Mouse (Mus musculus) left cerebral cortex, postnatal 25 days (tissue): ENCODE measurements around the gene Magi2. TPM values are rescaled to one million over a fixed set of nuclear protein-coding genes. Genes with fewer than 3 reads are reported as not detected.

ENCODE experiments used
- DNase-seq, 2 experiments: peaks; one replicate each; pipeline ENCODE4 v3.0.0; 2022; ENCODE audit warnings: low spot score in 2 of 2, mixed read lengths in 1 of 2
- intact Hi-C: fragments of 180-260 bp; cut with DNase I; formaldehyde crosslinking; loops from one replicate; pipeline ENCODE4 v1.15.1; 2025
- total RNA-seq, 2 experiments: library from RNA; stranded (reverse); gene quantifications; 2 replicates each; pipeline ENCODE4 v1.2.3; 2021

The Magi2 gene
- total RNA-seq, 2 experiments from 2014 or later, result 118 to 120 TPM

DNA sequence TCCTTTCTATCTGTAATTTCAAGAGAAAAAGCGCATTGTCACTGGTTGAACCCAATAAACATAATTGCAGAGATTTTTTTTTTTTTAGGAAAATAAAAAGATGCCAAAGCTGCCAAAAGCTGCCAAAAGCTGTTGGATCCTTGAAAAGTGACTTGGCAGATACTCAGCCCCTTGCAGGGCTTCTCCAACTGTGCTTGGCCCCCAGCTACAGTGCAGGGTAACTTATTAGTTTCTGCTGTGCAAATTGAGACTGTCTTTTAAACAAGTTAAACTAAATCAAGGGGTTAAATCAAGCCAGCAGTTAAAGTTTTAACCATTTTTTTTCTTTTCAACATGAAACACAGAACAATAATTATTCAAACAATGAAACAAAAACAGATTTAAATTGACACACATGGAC, 407.1 kb downstream of the Magi2 start:
- DNase-seq, result no peak
- intact Hi-C loops, result no loop called here

DNA sequence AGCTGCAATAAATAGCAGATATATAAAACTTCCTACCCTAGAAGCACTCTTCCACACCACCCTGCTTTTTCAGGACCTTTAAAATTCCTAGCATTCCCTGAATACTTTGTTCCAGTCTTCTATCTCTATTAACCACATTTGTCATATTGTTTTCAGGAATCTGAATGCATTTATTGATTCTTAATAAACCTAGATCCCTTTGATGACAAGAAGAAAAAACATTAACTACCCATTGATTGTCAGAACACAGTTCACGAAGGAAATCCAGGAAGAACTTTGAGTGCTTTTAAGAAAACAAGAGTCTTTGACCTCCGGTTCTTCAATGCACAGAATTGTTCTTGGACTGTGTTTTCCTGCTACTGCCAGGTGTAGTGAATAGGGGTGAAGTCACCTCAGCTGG, 411.0 kb downstream of the Magi2 start:
- no peak for DNase-seq
- intact Hi-C loops, result no loop called here

DNA sequence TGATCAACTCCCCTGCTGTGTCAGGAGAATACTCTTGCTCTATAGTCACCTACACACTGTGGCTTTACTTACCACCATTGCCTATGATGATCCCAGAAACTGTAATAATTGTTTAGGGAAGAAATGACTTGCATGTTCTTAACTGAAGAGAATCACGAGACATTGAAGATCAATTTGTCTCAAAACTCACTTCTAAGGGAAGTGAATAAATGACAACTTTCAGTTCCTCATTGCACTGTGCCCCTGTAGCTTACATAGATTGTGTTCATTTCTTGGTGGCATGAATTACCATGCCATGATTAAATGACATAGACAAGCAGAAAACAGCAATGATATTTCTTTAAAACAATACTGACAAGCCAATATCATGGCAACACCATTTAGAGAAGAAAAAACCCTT, 429.1 kb downstream of the Magi2 start:
- intact Hi-C loops, result no loop called here

DNA sequence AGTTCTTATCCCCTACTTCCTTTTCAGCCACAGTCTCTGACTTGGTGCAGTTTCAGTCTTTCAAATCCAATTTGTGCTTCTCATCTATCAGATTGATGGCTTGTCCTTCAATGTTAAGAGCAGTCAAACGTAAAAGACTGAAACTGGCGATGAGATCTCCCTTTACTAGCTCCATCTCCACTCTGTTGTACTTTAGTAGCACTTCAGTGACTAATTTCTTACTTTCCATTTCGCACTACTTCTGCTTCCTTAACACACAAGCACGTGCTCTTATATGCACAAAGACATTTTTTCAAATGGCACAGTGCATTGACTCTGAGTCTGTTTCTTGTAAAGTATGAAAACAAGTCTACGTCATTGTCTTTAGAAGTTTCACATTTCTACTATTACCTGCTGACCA, 439.6 kb downstream of the Magi2 start:
- intact Hi-C loops, result no loop called here
- no peak for DNase-seq

More for the DNA sequence above, 429.1 kb downstream of the Magi2 start:
- DNase-seq, result no peak

DNA sequence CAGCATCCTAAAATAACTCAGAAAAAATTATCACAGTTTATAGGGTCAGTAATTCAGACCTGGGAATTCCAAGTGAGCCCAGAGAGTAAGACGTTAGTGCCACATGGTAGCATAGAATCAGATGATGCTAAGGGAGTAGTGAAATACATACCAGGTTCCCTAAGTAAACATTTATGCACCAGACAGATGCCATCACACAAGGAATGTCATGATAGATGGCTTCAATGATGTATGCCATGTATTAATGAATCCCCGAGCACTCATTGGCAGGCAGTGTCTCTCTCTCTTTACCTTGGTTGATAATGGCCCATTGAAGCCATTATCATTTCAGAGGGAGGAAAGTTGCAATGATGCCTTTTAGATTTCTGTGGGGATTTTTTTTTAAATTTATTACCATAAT, 490.5 kb downstream of the Magi2 start:
- intact Hi-C loops, result no loop called here
- no peak for DNase-seq

DNA sequence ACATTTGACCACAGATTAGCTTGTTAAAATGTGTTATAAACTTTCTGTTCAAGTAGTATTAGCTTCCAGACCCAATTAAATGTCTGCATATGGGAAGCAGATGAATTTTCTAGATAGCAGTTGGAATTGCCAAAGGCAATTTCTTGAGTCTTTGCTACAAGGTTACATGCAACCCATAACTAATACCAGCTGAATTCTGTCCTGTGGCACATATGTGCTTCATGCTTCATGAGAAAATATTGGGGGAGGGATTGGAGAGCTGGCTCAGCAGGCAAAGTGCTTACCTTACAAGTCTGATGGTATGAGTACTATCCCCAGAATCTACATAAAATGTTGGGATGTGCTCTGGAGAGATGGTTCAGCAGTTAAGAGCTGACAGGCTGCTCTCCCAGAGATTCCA, 499.4 kb downstream of the Magi2 start:
- no peak for DNase-seq
- intact Hi-C loops, result no loop called here

DNA sequence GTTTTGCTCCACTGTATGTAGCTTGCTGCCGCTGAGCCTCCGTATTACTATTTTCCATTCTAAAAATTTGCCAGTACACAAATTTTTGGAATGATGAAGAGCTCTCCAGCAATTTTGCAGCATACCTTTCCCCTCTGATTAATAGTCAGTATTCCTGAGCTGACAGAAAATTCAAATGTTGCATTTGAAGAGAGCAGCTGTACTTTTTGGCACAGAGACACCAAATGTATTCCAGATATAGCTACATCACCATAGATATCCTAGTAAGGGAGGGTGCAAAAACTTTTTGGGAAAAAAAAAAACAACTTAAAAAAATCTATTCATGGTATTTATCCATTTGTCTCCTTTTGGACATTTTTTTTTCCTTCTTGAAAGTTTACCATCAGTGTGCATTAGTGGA, 518.5 kb downstream of the Magi2 start:
- intact Hi-C loops, result loop anchor here (1.0 to 2.0 kb wide), 2 partner anchors 159 to 193 kb away; no protein-coding TSS in a partner anchor
- DNase-seq, result peak; percentile 23 to 48

DNA sequence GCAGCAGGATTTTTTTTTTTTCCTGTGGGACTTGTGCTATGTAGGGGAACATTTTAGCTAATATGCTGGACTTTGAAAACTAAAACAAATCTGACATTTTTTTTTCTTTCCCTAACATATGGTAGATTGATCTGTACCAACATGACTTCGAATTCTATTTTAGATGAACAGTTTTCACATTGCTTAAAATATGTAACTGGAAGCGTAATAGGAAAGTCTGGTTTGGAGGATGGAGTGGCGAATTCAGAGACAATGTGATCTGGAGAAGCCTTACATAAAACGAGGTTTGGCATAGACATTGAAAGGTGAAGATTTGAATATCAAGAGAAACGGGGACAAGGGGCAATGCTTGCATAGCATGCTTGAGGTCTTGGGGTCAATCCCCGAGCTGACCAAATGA, 519.1 kb downstream of the Magi2 start:
- DNase-seq, result peak; percentile 8 to 74
- intact Hi-C loops, result loop anchor here (1.0 to 2.0 kb wide), 2 partner anchors 158 to 193 kb away; no protein-coding TSS in a partner anchor

DNA sequence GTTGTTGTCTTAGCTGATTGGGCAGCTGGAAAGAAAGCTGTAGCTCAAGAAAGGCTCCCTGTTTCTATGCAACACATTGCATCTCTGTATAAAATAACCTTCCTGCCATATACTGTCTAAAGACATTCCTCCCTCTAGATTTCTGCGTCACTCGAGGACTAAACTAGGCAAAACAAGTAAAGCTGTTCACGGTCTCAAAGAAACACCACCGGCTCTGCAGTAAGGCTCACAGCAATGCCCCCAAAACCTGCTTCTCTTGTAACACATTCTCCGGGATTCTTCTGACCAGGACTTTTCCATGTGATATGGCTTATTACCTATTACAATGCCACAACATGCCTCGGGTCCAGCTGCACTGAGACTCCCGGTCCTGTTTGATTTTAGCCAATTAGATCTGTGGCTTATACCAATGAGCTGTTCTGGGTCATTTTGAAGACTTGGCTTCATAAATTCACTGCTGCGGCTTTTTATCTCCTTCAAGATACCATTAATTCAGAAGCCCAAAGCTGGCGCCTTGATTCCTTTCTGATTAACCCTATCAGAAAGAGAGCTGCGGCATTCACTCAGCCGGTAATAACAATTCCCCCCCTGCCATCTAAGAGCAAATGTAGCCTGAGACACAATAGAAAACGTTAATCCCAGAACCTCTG, 520.2 kb downstream of the Magi2 start:
- intact Hi-C loops, result no loop called here
- DNase-seq, result peak; percentile 30 to 77

DNA sequence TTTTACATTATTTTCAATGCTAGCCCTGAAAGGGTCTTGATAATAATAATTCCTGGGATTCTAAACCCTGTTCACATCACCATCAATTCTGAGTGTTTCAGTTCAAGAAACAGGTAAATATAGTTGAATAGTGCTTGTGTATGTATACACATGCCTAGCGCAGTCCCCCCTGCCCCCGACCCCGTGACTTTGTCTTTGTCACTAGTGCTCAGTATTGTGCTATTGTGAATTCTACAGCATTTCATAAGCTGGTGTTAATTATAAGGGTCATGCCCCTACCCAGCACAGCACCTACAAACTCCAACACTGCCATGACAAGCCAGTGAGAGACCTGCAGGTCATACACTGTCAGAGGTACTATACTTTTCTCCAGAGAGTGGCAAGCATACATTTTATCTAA, 520.8 kb downstream of the Magi2 start:
- DNase-seq, result no peak
- intact Hi-C loops, result no loop called here

DNA sequence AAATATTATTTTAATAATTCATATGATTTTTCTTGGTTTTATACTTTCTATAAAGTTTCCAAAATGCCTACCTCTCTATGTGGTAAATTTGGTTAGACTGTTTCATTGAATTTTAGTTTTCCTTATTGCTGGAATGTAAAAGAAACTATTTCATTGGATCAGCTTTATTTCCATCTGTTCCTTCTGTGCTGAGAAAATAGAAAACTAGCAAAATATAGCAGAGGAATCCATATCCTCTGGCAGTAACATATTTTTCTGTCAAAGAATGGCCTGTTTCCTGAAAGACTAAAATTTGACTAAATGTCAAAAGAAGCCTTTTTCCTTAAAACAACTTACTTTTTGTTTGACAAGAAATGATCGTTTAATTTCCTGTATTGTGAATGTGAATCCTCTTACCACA, 552.4 kb downstream of the Magi2 start:
- intact Hi-C loops, result no loop called here

DNA sequence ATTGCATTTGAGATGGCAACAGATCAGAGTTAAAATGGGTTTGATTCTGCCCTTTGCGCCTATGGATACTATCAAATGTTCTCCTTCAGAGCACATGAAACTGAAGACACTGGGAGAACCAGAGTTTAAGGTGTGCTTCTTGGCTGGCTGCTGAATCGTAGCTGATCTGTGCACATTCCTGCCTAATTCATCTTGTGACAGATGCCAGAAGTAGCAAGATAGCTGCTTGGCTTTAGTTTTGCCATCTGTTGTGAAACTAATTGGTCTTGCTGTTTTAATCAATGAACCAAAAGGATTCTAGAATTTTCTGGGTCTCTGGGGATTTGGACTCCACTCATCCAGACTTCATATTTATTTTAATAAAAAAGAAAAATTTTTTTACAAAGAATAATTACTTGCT, 553.2 kb downstream of the Magi2 start:
- intact Hi-C loops, result no loop called here
- DNase-seq, result peak; percentile 15 to 19

More for the DNA sequence above, 552.4 kb downstream of the Magi2 start:
- peak in 1 of 2 experiments; percentile 12 for DNase-seq

DNA sequence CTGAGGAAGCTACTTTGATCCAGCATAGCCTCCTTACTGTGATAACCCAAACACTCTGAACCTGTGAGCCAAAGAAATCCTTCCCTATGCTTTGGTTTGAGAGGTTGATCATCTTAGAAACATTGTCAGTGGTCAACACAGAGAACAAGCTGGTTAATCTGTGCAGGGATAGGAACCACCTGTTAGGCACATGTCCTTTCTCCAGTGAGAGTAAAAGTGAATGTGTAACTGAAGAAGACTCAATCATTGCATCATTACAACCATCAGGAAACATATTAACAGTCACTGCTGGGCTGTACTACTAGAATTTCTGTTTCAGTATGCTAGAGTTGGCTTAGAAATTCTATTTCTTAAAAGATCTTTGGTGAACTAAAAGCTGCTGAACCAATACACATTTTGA, 558.5 kb downstream of the Magi2 start:
- no peak for DNase-seq
- intact Hi-C loops, result no loop called here

DNA sequence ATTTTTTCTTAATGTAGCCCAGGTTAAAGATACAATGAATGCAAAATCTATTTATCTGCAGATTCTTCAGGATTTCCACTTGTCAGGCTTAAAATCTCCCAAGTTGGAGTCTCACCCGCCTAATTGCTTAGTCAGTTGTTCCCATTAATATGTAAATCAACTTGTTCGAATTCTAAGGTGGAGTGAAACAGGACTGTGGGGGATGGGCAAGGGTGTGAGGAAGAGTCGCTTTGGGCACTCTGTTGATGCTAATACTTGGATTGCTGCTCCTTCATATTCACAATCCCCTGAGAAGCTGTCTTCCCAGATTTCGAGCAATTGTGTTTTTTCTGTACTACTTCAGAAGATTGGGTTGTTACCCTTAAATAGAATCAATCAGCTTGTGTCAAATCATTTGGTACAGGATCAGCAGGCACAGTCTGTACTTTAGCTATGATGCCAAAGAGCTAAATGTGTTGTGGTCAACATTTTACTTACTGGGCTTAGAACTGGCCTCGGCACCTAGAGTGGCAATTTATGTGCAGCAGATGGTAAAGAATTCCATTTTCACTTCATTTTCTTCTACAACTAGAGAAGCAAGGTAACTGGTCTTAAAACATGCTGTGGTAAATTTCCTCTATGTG, 560.8 kb downstream of the Magi2 start:
- intact Hi-C loops, result no loop called here

DNA sequence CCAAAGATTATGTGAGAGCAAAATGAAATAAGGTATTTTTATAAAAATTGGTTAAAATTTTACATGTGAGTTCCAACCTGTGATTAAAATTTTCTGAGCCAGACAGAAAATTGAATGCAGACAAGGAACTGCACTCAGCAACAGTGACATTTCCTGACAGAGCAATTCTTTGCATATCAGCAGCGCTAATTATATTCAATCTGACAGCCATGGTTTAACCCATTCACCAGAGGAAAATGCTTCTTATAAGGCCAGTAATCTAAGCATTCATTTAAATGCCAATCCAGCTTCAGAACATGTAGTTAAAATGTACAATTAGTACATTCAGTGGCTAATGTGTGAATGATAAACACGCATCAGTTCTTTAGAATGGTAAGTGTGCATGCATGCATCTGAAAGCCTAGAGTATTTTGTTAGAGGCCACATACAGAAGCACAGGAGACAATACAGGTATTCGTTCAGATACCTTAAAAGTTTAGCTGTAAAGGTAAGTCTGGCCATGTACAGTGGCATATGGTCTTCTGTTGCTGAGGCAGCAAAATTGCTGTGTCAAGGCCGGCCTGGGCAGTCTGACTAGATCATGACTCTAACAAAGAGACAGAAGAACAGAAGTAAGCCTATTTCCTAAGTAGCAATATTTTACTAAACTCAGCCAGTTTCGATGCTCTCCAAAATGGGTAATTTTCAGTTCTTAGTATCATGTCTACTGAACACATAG, 576.4 kb downstream of the Magi2 start:
- no peak for DNase-seq
- intact Hi-C loops, result no loop called here

More for the DNA sequence above, 560.8 kb downstream of the Magi2 start:
- DNase-seq, result peak in 1 of 2 experiments; percentile 7

DNA sequence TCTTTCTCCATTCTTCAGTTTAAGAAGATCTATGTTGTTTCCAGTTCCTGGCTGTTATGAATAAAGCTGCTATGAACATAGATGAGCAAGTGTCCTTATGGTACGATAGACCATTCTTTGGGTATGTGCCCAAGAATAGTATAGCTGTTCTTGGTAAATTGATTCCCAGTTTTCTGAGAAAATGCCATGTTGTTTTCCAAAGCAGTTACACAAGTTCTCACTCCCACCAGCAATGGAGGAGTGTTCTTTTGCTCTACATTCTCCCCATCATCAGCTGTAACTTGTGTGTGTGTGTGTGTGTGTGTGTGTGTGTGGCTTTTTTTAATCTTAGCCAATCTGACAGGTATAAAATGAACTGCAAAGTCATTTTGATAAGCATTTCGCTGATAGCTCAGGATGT, 595.7 kb downstream of the Magi2 start:
- intact Hi-C loops, result no loop called here
- DNase-seq, result peak in 1 of 2 experiments; percentile 11

DNA sequence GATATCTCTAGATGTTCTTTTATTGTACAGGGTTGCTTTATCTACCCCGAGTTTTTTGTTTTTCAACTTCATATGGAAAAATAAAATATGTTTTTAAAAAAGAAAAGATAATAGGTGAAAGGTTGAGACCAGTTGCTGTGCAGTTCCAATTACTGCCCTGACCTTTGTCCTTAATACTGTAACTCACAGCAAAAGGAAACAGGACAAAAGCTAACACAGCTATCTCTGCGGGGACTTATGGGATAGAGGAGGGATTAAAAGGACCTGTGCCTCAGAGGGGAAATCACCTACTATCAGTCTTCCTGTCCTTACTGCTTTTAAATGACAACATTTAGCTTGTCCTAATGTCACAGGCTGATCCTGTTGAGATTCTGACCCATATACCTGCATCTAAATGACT, 599.1 kb downstream of the Magi2 start:
- DNase-seq, result no peak
- intact Hi-C loops, result no loop called here

DNA sequence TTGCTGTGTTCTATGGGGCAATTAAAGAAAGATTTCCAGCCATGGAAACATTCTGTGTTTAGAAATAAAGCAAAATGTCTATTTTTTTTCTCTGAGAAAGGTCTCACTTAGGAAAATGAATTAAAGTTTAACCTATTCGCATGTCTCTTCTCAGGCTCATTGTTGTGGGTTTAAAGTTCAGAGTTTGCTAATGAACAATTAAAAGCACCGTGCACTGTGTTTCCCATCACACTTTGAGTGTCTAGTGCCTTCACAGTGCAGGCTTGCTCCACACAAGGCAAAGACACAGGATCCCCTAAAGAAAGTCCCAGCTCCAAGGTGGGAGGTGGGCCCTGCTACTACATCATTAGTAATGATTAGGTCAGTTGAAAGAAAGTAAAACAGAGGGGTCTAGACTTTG, 602.5 kb downstream of the Magi2 start:
- no peak for DNase-seq
- intact Hi-C loops, result no loop called here

DNA sequence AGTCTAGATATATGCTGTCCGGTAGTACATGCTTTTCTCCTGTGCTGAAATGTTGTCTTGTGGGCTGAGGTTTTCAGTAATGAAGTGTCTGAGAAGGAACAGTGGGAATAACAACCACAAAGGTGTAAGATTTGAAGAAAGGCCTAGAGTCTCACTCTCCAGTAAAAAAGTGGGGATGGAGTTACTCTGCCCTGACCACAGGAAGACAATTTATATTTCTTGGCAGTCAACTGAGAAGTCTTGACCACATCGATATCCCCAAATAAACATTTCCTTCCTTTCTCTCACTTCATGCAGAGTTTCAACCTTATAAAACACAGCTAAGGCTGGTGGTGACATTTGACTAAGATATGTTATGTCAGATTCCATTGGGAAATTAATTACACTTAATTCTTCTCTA, 636.0 kb downstream of the Magi2 start:
- intact Hi-C loops, result no loop called here
- DNase-seq, result no peak

DNA sequence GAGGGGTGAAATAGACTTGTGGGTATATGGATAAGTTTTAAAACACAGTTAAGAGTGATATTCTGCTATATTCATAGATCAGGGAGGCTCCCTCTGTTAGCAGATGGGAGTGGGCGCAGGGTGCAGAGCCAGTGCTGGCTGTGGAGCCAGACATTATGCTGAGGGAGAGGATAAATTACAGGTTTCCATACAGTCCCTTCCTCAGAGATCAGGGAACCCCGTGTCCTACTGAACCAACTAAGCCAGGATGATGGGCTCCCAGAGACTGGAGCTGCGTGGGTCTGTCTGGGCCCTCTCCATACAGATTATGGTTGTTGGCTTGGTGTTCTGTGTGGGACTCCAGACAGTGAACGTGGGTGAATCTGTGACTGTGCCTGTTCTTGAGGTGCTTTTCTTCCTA, 643.6 kb downstream of the Magi2 start:
- DNase-seq, result peak; percentile 29 to 81
- intact Hi-C loops, result no loop called here

DNA sequence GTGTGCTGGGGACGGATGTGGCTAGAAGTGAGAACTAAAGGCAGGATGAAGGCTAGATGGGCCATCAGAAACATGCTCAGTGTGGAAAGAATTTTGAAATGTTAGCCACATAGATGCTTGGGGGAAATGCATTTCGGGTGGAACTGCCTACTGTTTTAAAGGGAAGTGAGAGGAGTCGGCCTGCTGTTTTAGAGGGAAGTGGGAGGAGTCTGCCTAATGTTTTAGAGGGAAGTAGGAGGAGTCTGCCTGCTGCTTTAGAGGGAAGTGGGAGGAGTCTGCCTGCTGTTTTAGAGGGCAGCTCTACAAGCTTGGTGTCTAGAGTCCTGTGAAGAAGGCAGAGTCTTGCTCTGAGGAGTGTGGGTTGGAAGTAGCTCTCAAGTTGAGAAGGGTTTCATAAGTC, 664.9 kb downstream of the Magi2 start:
- no peak for DNase-seq
- intact Hi-C loops, result no loop called here
